Mouse (Mus musculus): ENCODE data around the gene Lrrc8d.

- TF ChIP-seq CTCF (IDR thresholded peaks at IDR 0.05; ENCODE audit: borderline replicate concordance, extremely low read depth, insufficient read depth, insufficient read length): no peak
- TF ChIP-seq POLR2A (IDR thresholded peaks at IDR 0.05; ENCODE audit: borderline replicate concordance, extremely low read depth, insufficient read depth, insufficient read length, poor library complexity, severe bottlenecking): no peak
These were observed 2.1 kb downstream of the Lrrc8d start for GRCm38 (mm10) chr5:105701844-105702243.
